Mouse (Mus musculus): ENCODE measurements at regions not wholly inside any gene's neighbourhood (a gene's known extent, or its start where the extent isn't known, plus 50 kb on each side); places are given as distances from the start of the nearest gene placed in this dataset.

DNA sequence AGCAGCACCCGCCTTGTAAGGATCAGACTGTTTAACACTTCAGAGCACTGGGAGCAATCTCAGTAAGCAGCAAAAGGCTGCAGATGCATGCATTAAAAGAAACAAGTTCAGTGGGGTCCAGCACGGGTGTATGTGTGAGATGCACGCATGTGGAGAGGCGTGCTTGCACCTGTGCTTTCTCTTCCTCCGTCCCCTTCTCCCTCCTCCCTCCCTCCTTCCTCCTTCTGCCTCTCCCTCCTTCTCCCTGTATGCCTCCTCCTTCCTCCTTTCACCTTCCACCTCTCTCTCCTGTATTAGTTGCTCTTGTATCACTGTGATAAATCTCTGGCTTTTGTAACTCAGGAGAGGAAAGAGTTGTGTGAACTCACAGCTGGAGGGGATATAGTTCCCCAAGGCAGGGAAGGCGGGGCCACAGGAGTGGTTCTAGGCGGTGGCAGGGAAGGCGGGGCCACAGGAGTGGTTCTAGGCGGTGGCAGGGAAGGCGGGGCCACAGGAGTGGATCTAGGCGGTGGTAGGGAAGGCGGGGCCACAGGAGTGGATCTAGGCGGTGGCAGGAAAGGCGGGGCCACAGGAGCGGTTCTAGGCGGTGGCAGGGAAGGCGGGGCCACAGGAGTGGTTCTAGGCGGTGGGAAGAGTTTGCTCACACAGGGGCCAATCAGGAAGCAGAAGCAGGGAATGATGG lies 96.2 kb upstream of the Eef2kmt start:
- no peak for TF ChIP-seq CTCF (IDR thresholded peaks at IDR 0.05 in 2 of 3, conservative IDR thresholded peaks at IDR 0.05 in 1 of 3; ENCODE audit: control insufficient read depth in 1 of 3, insufficient read depth in 1 of 3, low read depth in 2 of 3, low read length in 3 of 3, poor library complexity in 1 of 3, severe bottlenecking in 1 of 3)
- TF ChIP-seq POLR2A (IDR thresholded peaks at IDR 0.05; ENCODE audit: control insufficient read depth in 1 of 2, insufficient read depth in 1 of 2, low read depth in 1 of 2, low read length in 2 of 2, poor library complexity in 1 of 2), result no peak
- no peak for TF ChIP-seq GABPA (IDR thresholded peaks at IDR 0.05; ENCODE audit: low read depth, low read length)
- no peak for TF ChIP-seq MAX (IDR thresholded peaks at IDR 0.05; ENCODE audit: low read length)
- no peak for TF ChIP-seq TCF12 (IDR thresholded peaks at IDR 0.05; ENCODE audit: low read depth, low read length)
- TF ChIP-seq USF1 (IDR thresholded peaks at IDR 0.05; ENCODE audit: low read depth, low read length), result no peak
- no peak for TF ChIP-seq ZC3H11A (IDR thresholded peaks at IDR 0.05; ENCODE audit: low read depth, low read length)
- TF ChIP-seq GATA1 (IDR thresholded peaks at IDR 0.05; ENCODE audit: low read depth, low read length), result no peak
